Mouse (Mus musculus) thymus, adult 2 months (tissue): ENCODE measurements at regions not wholly inside any gene's neighbourhood (a gene's known extent, or its start where the extent isn't known, plus 50 kb on each side); places are given as distances from the start of the nearest gene placed in this dataset.
"Not testable (repeated sequence)": the region's sequence is repeated elsewhere in the genome, so short reads cannot be mapped to it uniquely, and the experiment has no call there.

Source experiments
- CTCF ChIP-seq: fragments of 200-500 bp; IDR thresholded peaks from 2 replicates; pipeline ENCODE4 v1.5.1; 2012; ENCODE audit warnings: mild to moderate bottlenecking, control low read depth, low read length, moderate library complexity, borderline replicate concordance; ENCODE audit not compliant: control insufficient read depth, poor library complexity, insufficient read depth; ENCODE audit errors: extremely low read depth
- POLR2A ChIP-seq: fragments of 200-500 bp; IDR thresholded peaks from 2 replicates; pipeline ENCODE4 v1.6.1; 2012; ENCODE audit warnings: mild to moderate bottlenecking, low read length, control low read depth, moderate library complexity; ENCODE audit not compliant: control insufficient read depth, poor library complexity, insufficient read depth; ENCODE audit errors: extremely low read depth

DNA sequence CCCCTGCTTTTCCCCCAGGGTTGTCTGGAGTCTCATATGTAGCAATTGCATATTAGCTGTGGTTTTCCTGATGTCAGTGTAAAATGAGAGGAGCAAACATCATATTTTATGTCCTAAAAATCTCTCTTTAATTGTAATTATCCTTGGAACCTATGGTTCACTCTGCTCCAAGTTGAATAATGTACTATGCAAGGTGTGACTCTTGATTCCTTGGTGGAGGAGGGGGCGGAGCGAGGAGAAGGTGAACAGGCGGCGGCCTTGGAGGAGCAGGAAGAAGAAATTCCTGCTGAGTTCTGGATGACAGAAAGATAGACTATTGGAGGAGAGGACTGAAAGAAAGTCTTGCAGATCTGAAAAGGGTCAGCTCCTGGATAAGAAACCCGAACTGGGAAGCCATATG, 233.8 kb upstream of the Cts3 start:
- not testable (repeated sequence) for TF ChIP-seq POLR2A, CTCF
